Mouse (Mus musculus): ENCODE measurements around the gene Fer1l5.

- TF ChIP-seq POLR2A (IDR thresholded peaks at IDR 0.05; ENCODE audit: extremely low read depth, insufficient read depth, low read length) (no peak), CTCF (IDR thresholded peaks at IDR 0.05; ENCODE audit: low read depth, low read length) (no peak)
Measured at GRCm38 (mm10) chr1:36367698-36368097, 4.4 kb upstream of the Fer1l5 start.
